In genomic region chr4:124644974-124645433, GRCm38 (mm10) we compare ENCODE assay signal across 9 mouse cellular contexts. TPM values are rescaled to one million over a fixed set of nuclear protein-coding genes. Genes with fewer than 3 reads are reported as not detected.
A peak's percentile ranks its signal among the peaks of the same experiment; 100 is the strongest.
DNase-seq lines count a peak whose midpoint lies in the region; ATAC-seq and TF ChIP-seq lines count a peak whose summit lies in the region.
"Had no signal": no experiment of that assay in that cellular context is flagged by ENCODE, and none has a peak within 500 bp of the region (broad histone marks: within the 10 kb centered on the region; RNA-seq: fewer than 3 reads in every experiment).

No protein-coding gene starts in this region.

- H3K27me3 ChIP-seq in heart, adult 2 months (ENCODE audit: control insufficient read depth, insufficient read depth, low read length) = no peaks in the 10 kb centered on the region
- peaks cover 49% of the 10 kb centered on the region for H3K27me3 ChIP-seq in E14TG2a.4 (ENCODE audit: insufficient read depth, low read length)
- H3K27me3 ChIP-seq in liver, embryonic 15.5 days = peaks cover 87% of the 10 kb centered on the region
- peaks cover 69% of the 10 kb centered on the region for H3K27me3 ChIP-seq in embryonic facial prominence, embryonic 10.5 days (replicated peaks; ENCODE audit: low read depth, poor library complexity, severe bottlenecking)

- WGBS in heart, adult 2 months = 32% methylated on average over 3 of the region's 3 CpGs
- WGBS in liver, embryonic 15.5 days (ENCODE audit: insufficient replicate concordance) = 4% methylated on average over 3 of the region's 3 CpGs
- WGBS in embryonic facial prominence, embryonic 10.5 days = 20% methylated on average over 3 of the region's 3 CpGs

- H3K36me3 ChIP-seq in heart, adult 2 months (ENCODE audit: control insufficient read depth, insufficient read depth, low read length) = no peaks in the 10 kb centered on the region
- H3K36me3 ChIP-seq in E14TG2a.4 (ENCODE audit: insufficient read depth, low read length) = no peaks in the 10 kb centered on the region
- H3K36me3 ChIP-seq in liver, embryonic 15.5 days (replicated peaks) = no peaks in the 10 kb centered on the region
- H3K36me3 ChIP-seq in embryonic facial prominence, embryonic 10.5 days (replicated peaks) = no peaks in the 10 kb centered on the region

- TF ChIP-seq CTCF in heart, adult 2 months (IDR thresholded peaks at IDR 0.05) = peak; percentile 41
- no peak for TF ChIP-seq CTCF in E14TG2a.4 (conservative IDR thresholded peaks at IDR 0.05; ENCODE audit: low read length)

- H3K4me3 ChIP-seq in heart, adult 2 months = no peak overlapping the region
- 0 out of 2 replicates have a peak overlapping the region, but pooled peaks have one; percentile 23 for H3K4me3 ChIP-seq in E14TG2a.4 (replicated peaks; ENCODE audit: low read length)
- no peak overlapping the region for H3K4me3 ChIP-seq in liver, embryonic 15.5 days (replicated peaks)
- no peak overlapping the region for H3K4me3 ChIP-seq in embryonic facial prominence, embryonic 10.5 days

- DNase-seq in heart, adult 2 months = peak; percentile 23 to 42
- no peak for DNase-seq in heart, adult 9 months (ENCODE audit: low spot score in 2 of 2)
- DNase-seq in ovary, postnatal 14 days (ENCODE audit: low spot score) = no peak
- no peak for DNase-seq in embryonic facial prominence, embryonic 10.5 days (ENCODE audit: low spot score)

- H3K9me3 ChIP-seq in E14TG2a.4 (ENCODE audit: low read length) = no peaks in the 10 kb centered on the region
- no peaks in the 10 kb centered on the region for H3K9me3 ChIP-seq in liver, embryonic 15.5 days (replicated peaks)
- no peaks in the 10 kb centered on the region for H3K9me3 ChIP-seq in embryonic facial prominence, embryonic 10.5 days

- H3K9ac ChIP-seq in heart, adult 2 months (ENCODE audit: low read depth, low read length) = no peak overlapping the region
- H3K9ac ChIP-seq in liver, embryonic 15.5 days = no peak overlapping the region

- H3K4me2 ChIP-seq in liver, embryonic 15.5 days = peak overlapping the region; percentile 43

- H3K4me1 ChIP-seq in heart, adult 2 months (ENCODE audit: control insufficient read depth, insufficient read depth, low read length) = peaks cover 4% of the 10 kb centered on the region; the same call in 1 of the 2 replicates
- H3K4me1 ChIP-seq in E14TG2a.4 (replicated peaks; ENCODE audit: low read depth, low read length) = peaks cover 60% of the 10 kb centered on the region
- H3K4me1 ChIP-seq in liver, embryonic 15.5 days (replicated peaks) = peaks cover 35% of the 10 kb centered on the region
- H3K4me1 ChIP-seq in embryonic facial prominence, embryonic 10.5 days = peaks cover 23% of the 10 kb centered on the region

- TF ChIP-seq POLR2A in heart, adult 2 months (IDR thresholded peaks at IDR 0.05; ENCODE audit: insufficient read depth, low read depth, low read length) = no peak

- H3K27ac ChIP-seq in heart, adult 2 months = no peak overlapping the region
- H3K27ac ChIP-seq in liver, embryonic 15.5 days (replicated peaks) = peak overlapping the region; percentile 49
- no peak overlapping the region for H3K27ac ChIP-seq in embryonic facial prominence, embryonic 10.5 days (replicated peaks)

- ATAC-seq in erythroid progenitor cell, adult 5-6 weeks (replicated peaks; ENCODE audit: low FRiP score, poor library complexity, severe bottlenecking) = peak; percentile 87
- ATAC-seq in liver, embryonic 15.5 days (ENCODE audit: insufficient read depth) = peak; percentile 96
- ATAC-seq in activated CD4-positive, CD25-positive, alpha-beta regulatory T cell, adult 4 months = no peak

- no peaks in the 10 kb centered on the region for H3K79me2 ChIP-seq in heart, adult 2 months (replicated peaks; ENCODE audit: control insufficient read depth, insufficient read depth, low read length)

- intact Hi-C loops in heart, adult 2 months (cut with DNase I) = no loop called here

- no peak for TF ChIP-seq EP300 in heart, adult 2 months (IDR thresholded peaks at IDR 0.05; ENCODE audit: insufficient read depth, low read depth, low read length)

RNA-seq across cellular contexts. Expression of gene Pou3f1, which starts 11.6 kb away (rescaled TPM):
- total RNA-seq in heart, adult 2 months (2021) = under 1 TPM; 0.08 to 0.16 TPM
- polyA plus RNA-seq in heart, adult 2 months (2012; rRNA removed) = 0.04 and 0.09 TPM in 2 replicates
- total RNA-seq in erythroid progenitor cell, adult 5-6 weeks (2015; ENCODE audit: low replicate concordance) = not detected in 2 replicates
- not detected in 2 replicates for total RNA-seq in erythroid progenitor cell, adult 5-6 weeks (2017; ENCODE audit: low replicate concordance)
- polyA plus RNA-seq in liver, embryonic 15.5 days (2015; fragmentation: Nextera tagmentation; extraction: Ambion mirVana) = not detected in 2 replicates
- not detected for polyA plus RNA-seq in activated CD4-positive, CD25-positive, alpha-beta regulatory T cell, adult 4 months (2017; shearing (Covaris generic))
- 1.7 and 2.5 TPM in 2 replicates for polyA plus RNA-seq in embryonic facial prominence, embryonic 10.5 days (2016; fragmentation: Nextera tagmentation; extraction: Ambion mirVana)

RNA-seq across cellular contexts. Expression of gene 3100002H09Rik, which starts 34.4 kb away (rescaled TPM):
- total RNA-seq in heart, adult 2 months (2021) = not detected
- polyA plus RNA-seq in heart, adult 2 months (2012; rRNA removed) = not detected in 2 replicates
- not detected in 2 replicates for total RNA-seq in erythroid progenitor cell, adult 5-6 weeks (2015; ENCODE audit: low replicate concordance)
- total RNA-seq in erythroid progenitor cell, adult 5-6 weeks (2017; ENCODE audit: low replicate concordance) = not detected in 2 replicates
- not detected in 2 replicates for polyA plus RNA-seq in liver, embryonic 15.5 days (2015; fragmentation: Nextera tagmentation; extraction: Ambion mirVana)
- not detected for polyA plus RNA-seq in activated CD4-positive, CD25-positive, alpha-beta regulatory T cell, adult 4 months (2017; shearing (Covaris generic))
- polyA plus RNA-seq in embryonic facial prominence, embryonic 10.5 days (2016; fragmentation: Nextera tagmentation; extraction: Ambion mirVana) = 0.24 TPM in 1 of 2 replicates, not detected in the other
- total RNA-seq: gastrocnemius, postnatal 4 days had no signal

RNA-seq across cellular contexts. Expression of gene Utp11, which starts 48.4 kb away (rescaled TPM):
- 10 to 100 TPM; 12.1 to 13.5 TPM for total RNA-seq in heart, adult 2 months (2021)
- polyA plus RNA-seq in heart, adult 2 months (2012; rRNA removed) = 4.0 and 6.2 TPM in 2 replicates
- 10.5 and 24.7 TPM in 2 replicates for total RNA-seq in erythroid progenitor cell, adult 5-6 weeks (2015; ENCODE audit: low replicate concordance)
- 9.0 and 11.4 TPM in 2 replicates for total RNA-seq in erythroid progenitor cell, adult 5-6 weeks (2017; ENCODE audit: low replicate concordance)
- polyA plus RNA-seq in liver, embryonic 15.5 days (2015; fragmentation: Nextera tagmentation; extraction: Ambion mirVana) = 18.9 and 23.4 TPM in 2 replicates
- 10 to 100 TPM; 80.9 to 85.9 TPM for polyA plus RNA-seq in activated CD4-positive, CD25-positive, alpha-beta regulatory T cell, adult 4 months (2017; shearing (Covaris generic))
- 70.8 and 78.6 TPM in 2 replicates for polyA plus RNA-seq in embryonic facial prominence, embryonic 10.5 days (2016; fragmentation: Nextera tagmentation; extraction: Ambion mirVana)

RNA-seq across cellular contexts. Expression of gene Fhl3, which starts 55.5 kb away (rescaled TPM):
- 10 to 100 TPM in 1 of 2 experiments, 1 to 10 TPM in 1; 7.8 to 11.5 TPM for total RNA-seq in heart, adult 2 months (2021)
- polyA plus RNA-seq in heart, adult 2 months (2012; rRNA removed) = 10.1 and 17.9 TPM in 2 replicates
- total RNA-seq in erythroid progenitor cell, adult 5-6 weeks (2015; ENCODE audit: low replicate concordance) = 4.0 TPM in 1 of 2 replicates, not detected in the other
- total RNA-seq in erythroid progenitor cell, adult 5-6 weeks (2017; ENCODE audit: low replicate concordance) = 0.64 TPM in 1 of 2 replicates, not detected in the other
- 1.9 and 2.1 TPM in 2 replicates for polyA plus RNA-seq in liver, embryonic 15.5 days (2015; fragmentation: Nextera tagmentation; extraction: Ambion mirVana)
- polyA plus RNA-seq in activated CD4-positive, CD25-positive, alpha-beta regulatory T cell, adult 4 months (2017; shearing (Covaris generic)) = 10 to 100 TPM in 1 of 2 experiments, 1 to 10 TPM in 1; 7.2 to 14.7 TPM
- 10.8 and 15.5 TPM in 2 replicates for polyA plus RNA-seq in embryonic facial prominence, embryonic 10.5 days (2016; fragmentation: Nextera tagmentation; extraction: Ambion mirVana)

Comparison
In these comparisons a context has a peak if more than half of its experiments do, and no peak if none do; other contexts are left out.
1. DNase-seq: peak in heart, adult 2 months (2 of 2); none in heart, adult 9 months (0 of 2), ovary, postnatal 14 days (single experiment) and embryonic facial prominence, embryonic 10.5 days (single experiment).